Mouse (Mus musculus): ENCODE data around the gene Cep97.

Cep97 gene

GRCm38 (mm10) chr16:55891346-55891745, 43.3 kb downstream of the Cep97 start:
- H3K36me3 ChIP-seq (ENCODE audit: insufficient read depth, low read length) = peaks cover 4% of the 10 kb centered on the region; the same call in 1 of the 2 replicates
- H3K4me1 ChIP-seq (replicated peaks; ENCODE audit: low read depth, low read length) = peaks cover 49% of the 10 kb centered on the region
- no peak overlapping the region for H3K4me3 ChIP-seq (replicated peaks; ENCODE audit: low read length)
- peaks cover 10% of the 10 kb centered on the region for H3K27me3 ChIP-seq (ENCODE audit: insufficient read depth, low read length)
- TF ChIP-seq NANOG (IDR thresholded peaks at IDR 0.05; ENCODE audit: borderline replicate concordance, low read length) (no peak), POU5F1 (IDR thresholded peaks at IDR 0.05; ENCODE audit: borderline replicate concordance, low read length) (no peak), CTCF (conservative IDR thresholded peaks at IDR 0.05; ENCODE audit: low read length) (no peak)
- H3K9me3 ChIP-seq (ENCODE audit: low read length) = no peaks in the 10 kb centered on the region

GRCm38 (mm10) chr16:55890346-55891136, 44.1 kb downstream of the Cep97 start:
- Histone ChIP-seq H3K4me3 (replicated peaks; ENCODE audit: low read length) (no peak overlapping the region), H3K27me3 (ENCODE audit: insufficient read depth, low read length) (peaks cover 10% of the 10 kb centered on the region), H3K9me3 (ENCODE audit: low read length) (no peaks in the 10 kb centered on the region), H3K36me3 (ENCODE audit: insufficient read depth, low read length) (peaks cover 4% of the 10 kb centered on the region; the same call in 1 of the 2 replicates), H3K4me1 (replicated peaks; ENCODE audit: low read depth, low read length) (peaks cover 43% of the 10 kb centered on the region)
- TF ChIP-seq NANOG (IDR thresholded peaks at IDR 0.05; ENCODE audit: borderline replicate concordance, low read length) = no peak
- no peak for TF ChIP-seq POU5F1 (IDR thresholded peaks at IDR 0.05; ENCODE audit: borderline replicate concordance, low read length)
- no peak for TF ChIP-seq CTCF (conservative IDR thresholded peaks at IDR 0.05; ENCODE audit: low read length)

- Histone ChIP-seq H3K4me3 (replicated peaks; ENCODE audit: low read length) (no peak overlapping the region), H3K27me3 (ENCODE audit: insufficient read depth, low read length) (peaks cover 9% of the 10 kb centered on the region), H3K4me1 (replicated peaks; ENCODE audit: low read depth, low read length) (peaks cover 44% of the 10 kb centered on the region), H3K9me3 (ENCODE audit: low read length) (no peaks in the 10 kb centered on the region), H3K36me3 (ENCODE audit: insufficient read depth, low read length) (peaks cover 4% of the 10 kb centered on the region; the same call in 1 of the 2 replicates)
- TF ChIP-seq POU5F1 (IDR thresholded peaks at IDR 0.05; ENCODE audit: borderline replicate concordance, low read length) = no peak
- TF ChIP-seq NANOG (IDR thresholded peaks at IDR 0.05; ENCODE audit: borderline replicate concordance, low read length) = no peak
- TF ChIP-seq CTCF (conservative IDR thresholded peaks at IDR 0.05; ENCODE audit: low read length) = no peak; the same call in 1 of the 2 replicates
Observed at GRCm38 (mm10) chr16:55889451-55889850, 45.2 kb downstream of the Cep97 start.

- Histone ChIP-seq H3K27me3 (ENCODE audit: insufficient read depth, low read length) (no peaks in the 10 kb centered on the region), H3K9me3 (ENCODE audit: low read length) (no peaks in the 10 kb centered on the region), H3K4me1 (replicated peaks; ENCODE audit: low read depth, low read length) (peaks cover 41% of the 10 kb centered on the region), H3K36me3 (ENCODE audit: insufficient read depth, low read length) (peaks cover 4% of the 10 kb centered on the region; the same call in 1 of the 2 replicates), H3K4me3 (replicated peaks; ENCODE audit: low read length) (peak overlapping the region; percentile 20; the same call in 1 of the 2 replicates)
- TF ChIP-seq CTCF (conservative IDR thresholded peaks at IDR 0.05; ENCODE audit: low read length) = no peak
Observed at GRCm38 (mm10) chr16:55888584-55888960, 46.1 kb downstream of the Cep97 start.

GRCm38 (mm10) chr16:55887814-55888583, 46.7 kb downstream of the Cep97 start:
- H3K4me1 ChIP-seq (replicated peaks; ENCODE audit: low read depth, low read length) = peaks cover 38% of the 10 kb centered on the region
- peaks cover 4% of the 10 kb centered on the region; the same call in 1 of the 2 replicates for H3K36me3 ChIP-seq (ENCODE audit: insufficient read depth, low read length)
- H3K9me3 ChIP-seq (ENCODE audit: low read length) = no peaks in the 10 kb centered on the region
- H3K27me3 ChIP-seq (ENCODE audit: insufficient read depth, low read length) = no peaks in the 10 kb centered on the region
- no peak for TF ChIP-seq NANOG (IDR thresholded peaks at IDR 0.05; ENCODE audit: borderline replicate concordance, low read length)
- TF ChIP-seq CTCF (conservative IDR thresholded peaks at IDR 0.05; ENCODE audit: low read length) = peak; percentile 69
- peak overlapping the region; percentile 20; the same call in 1 of the 2 replicates for H3K4me3 ChIP-seq (replicated peaks; ENCODE audit: low read length)

GRCm38 (mm10) chr16:55884246-55884645, 50.4 kb downstream of the Cep97 start:
- TF ChIP-seq CTCF (conservative IDR thresholded peaks at IDR 0.05; ENCODE audit: low read length) (no peak), POU5F1 (IDR thresholded peaks at IDR 0.05; ENCODE audit: borderline replicate concordance, low read length) (no peak), NANOG (IDR thresholded peaks at IDR 0.05; ENCODE audit: borderline replicate concordance, low read length) (no peak)
- no peak overlapping the region for H3K4me3 ChIP-seq (replicated peaks; ENCODE audit: low read length)
- H3K9me3 ChIP-seq (ENCODE audit: low read length) = no peaks in the 10 kb centered on the region
- H3K36me3 ChIP-seq (ENCODE audit: insufficient read depth, low read length) = no peaks in the 10 kb centered on the region
- no peaks in the 10 kb centered on the region for H3K27me3 ChIP-seq (ENCODE audit: insufficient read depth, low read length)
- H3K4me1 ChIP-seq (replicated peaks; ENCODE audit: low read depth, low read length) = peaks cover 33% of the 10 kb centered on the region

- Histone ChIP-seq H3K36me3 (ENCODE audit: insufficient read depth, low read length) (no peaks in the 10 kb centered on the region), H3K4me1 (replicated peaks; ENCODE audit: low read depth, low read length) (peaks cover 14% of the 10 kb centered on the region), H3K27me3 (ENCODE audit: insufficient read depth, low read length) (no peaks in the 10 kb centered on the region), H3K4me3 (replicated peaks; ENCODE audit: low read length) (no peak overlapping the region), H3K9me3 (ENCODE audit: low read length) (no peaks in the 10 kb centered on the region)
- TF ChIP-seq CTCF (conservative IDR thresholded peaks at IDR 0.05; ENCODE audit: low read length) (no peak), NANOG (IDR thresholded peaks at IDR 0.05; ENCODE audit: borderline replicate concordance, low read length) (no peak), POU5F1 (IDR thresholded peaks at IDR 0.05; ENCODE audit: borderline replicate concordance, low read length) (no peak)
Observed at GRCm38 (mm10) chr16:55876025-55876424, 58.6 kb downstream of the Cep97 start.

GRCm38 (mm10) chr16:55863832-55864231, 70.8 kb downstream of the Cep97 start:
- Histone ChIP-seq H3K27me3 (ENCODE audit: insufficient read depth, low read length) (peaks cover 14% of the 10 kb centered on the region), H3K36me3 (ENCODE audit: insufficient read depth, low read length) (no peaks in the 10 kb centered on the region), H3K4me3 (replicated peaks; ENCODE audit: low read length) (no peak overlapping the region), H3K4me1 (replicated peaks; ENCODE audit: low read depth, low read length) (peaks cover 12% of the 10 kb centered on the region), H3K9me3 (ENCODE audit: low read length) (no peaks in the 10 kb centered on the region)
- TF ChIP-seq POU5F1 (IDR thresholded peaks at IDR 0.05; ENCODE audit: borderline replicate concordance, low read length) (no peak), CTCF (conservative IDR thresholded peaks at IDR 0.05; ENCODE audit: low read length) (no peak), NANOG (IDR thresholded peaks at IDR 0.05; ENCODE audit: borderline replicate concordance, low read length) (no peak)
